Mouse (Mus musculus) cerebellum, adult 2 months (tissue): Measurements from ENCODE around the gene Samd4. TPM values are rescaled to one million over a fixed set of nuclear protein-coding genes. Genes with fewer than 3 reads are reported as not detected.

Source experiments
- DNase-seq, 2 experiments: peaks; one replicate each; pipeline ENCODE4 v3.0.0; 2021
- H3K27ac ChIP-seq: fragments of 200-500 bp; 2 replicates; pipeline ENCODE4 v1.5.1; 2012; ENCODE audit warnings: low read length, control low read depth, inconsistent platforms; ENCODE audit not compliant: insufficient read depth
- H3K27me3 ChIP-seq: fragments of 200-500 bp; 2 replicates; pipeline ENCODE4 v1.6.1; 2012; ENCODE audit warnings: inconsistent platforms, mild to moderate bottlenecking, low read length, moderate library complexity; ENCODE audit not compliant: control insufficient read depth, insufficient read depth
- H3K4me1 ChIP-seq: fragments of 200-500 bp; 2 replicates; pipeline ENCODE4 v1.6.1; 2011; ENCODE audit warnings: low read length; ENCODE audit not compliant: control insufficient read depth, insufficient read depth
- H3K4me3 ChIP-seq: fragments of 200-500 bp; replicated peaks from 2 replicates; pipeline ENCODE3; 2011; ENCODE audit warnings: mild to moderate bottlenecking, low read depth, low read length, control low read depth; ENCODE audit not compliant: insufficient read depth
- CTCF ChIP-seq: fragments of 200-500 bp; IDR thresholded peaks from 2 replicates; pipeline ENCODE4 v1.5.1; 2011; ENCODE audit warnings: low read depth, mild to moderate bottlenecking, control low read depth, low read length, moderate library complexity, borderline replicate concordance; ENCODE audit not compliant: insufficient read depth
- POLR2A ChIP-seq: fragments of 200-500 bp; IDR thresholded peaks from 2 replicates; pipeline ENCODE4 v1.6.1; 2011; ENCODE audit warnings: low read length, control low read depth, borderline replicate concordance; ENCODE audit not compliant: insufficient read depth
- WGBS: fragments of 180-500 bp; shearing (Covaris S2); methylation state at CpG from one replicate; pipeline ENCODE4 v1.1.7; 2018; 5-methylcytosine and 5-hydroxymethylcytosine counted together
- polyA plus RNA-seq: library from polyadenylated mRNA; depleted of rRNA; stranded (reverse); fragments of >200 nt; gene quantifications from 2 replicates; pipeline ENCODE4 v1.2.3, GENCODE M21; 2012

Gene Samd4
- polyA plus RNA-seq, 1 experiment: 23.8 TPM

GRCm38 (mm10) chr14:46880935-46881334, 1.7 kb upstream of the Samd4 start:
- WGBS: 15% methylated on average over 10 of the region's 10 CpGs
- DNase-seq: peak; percentile 54 to 65
- Histone ChIP-seq H3K27ac (no peak overlapping the region), H3K27me3 (no peaks in the 10 kb centered on the region), H3K4me1 (no peaks in the 10 kb centered on the region), H3K4me3 (no peak overlapping the region)
- peak; percentile 93 for TF ChIP-seq CTCF
- no peak for TF ChIP-seq POLR2A

- H3K4me3 ChIP-seq: peak overlapping the region; percentile 56
- WGBS: 16% methylated on average over 40 of the region's 40 CpGs
- no peak overlapping the region; the same call in 1 of the 2 replicates for H3K27ac ChIP-seq
- TF ChIP-seq POLR2A (no peak), CTCF (no peak)
- no peaks in the 10 kb centered on the region for H3K27me3 ChIP-seq
- peak; percentile 50 to 70 for DNase-seq
- H3K4me1 ChIP-seq: no peaks in the 10 kb centered on the region
These were observed 848 bp upstream of the Samd4 start for GRCm38 (mm10) chr14:46881581-46882430.

GRCm38 (mm10) chr14:46883068-46883870, 615 bp downstream of the Samd4 start:
- WGBS: under 1% methylated on average over 69 of the region's 70 CpGs
- Histone ChIP-seq H3K4me3 (peak overlapping the region; percentile 56), H3K4me1 (no peaks in the 10 kb centered on the region), H3K27me3 (no peaks in the 10 kb centered on the region), H3K27ac (peak overlapping the region; percentile 20; the same call in 1 of the 2 replicates)
- DNase-seq: peak; percentile 68 to 72
- no peak for TF ChIP-seq CTCF
- no peak for TF ChIP-seq POLR2A

- Histone ChIP-seq H3K4me1 (no peaks in the 10 kb centered on the region), H3K27me3 (no peaks in the 10 kb centered on the region), H3K27ac (no peak overlapping the region), H3K4me3 (peak overlapping the region; percentile 56)
- TF ChIP-seq POLR2A (no peak), CTCF (no peak)
- under 1% methylated on average over 29 of the region's 29 CpGs for WGBS
- DNase-seq: peak; percentile 58 to 73
These were observed 1.3 kb downstream of the Samd4 start for GRCm38 (mm10) chr14:46883871-46884441.

GRCm38 (mm10) chr14:46884701-46885428, 2.2 kb downstream of the Samd4 start:
- H3K27ac ChIP-seq: 0 out of 2 replicates have a peak overlapping the region, but pooled peaks have one; percentile 4
- H3K27me3 ChIP-seq: no peaks in the 10 kb centered on the region
- whole genome bisulfite sequencing: under 1% methylated on average over 47 of the region's 52 CpGs
- TF ChIP-seq CTCF (no peak), POLR2A (0 out of 2 replicates have a peak, but pooled peaks have one; percentile 20)
- H3K4me1 ChIP-seq: no peaks in the 10 kb centered on the region
- peak overlapping the region; percentile 56 for H3K4me3 ChIP-seq
- peak; percentile 67 to 71 for DNase-seq

- no peak overlapping the region for H3K27ac ChIP-seq
These were observed 2.7 kb downstream of the Samd4 start for GRCm38 (mm10) chr14:46885429-46885755.

GRCm38 (mm10) chr14:46885891-46886301, 3.2 kb downstream of the Samd4 start:
- no peak overlapping the region for H3K27ac ChIP-seq
- H3K4me3 ChIP-seq: no peak overlapping the region
- H3K27me3 ChIP-seq: no peaks in the 10 kb centered on the region
- no peaks in the 10 kb centered on the region for H3K4me1 ChIP-seq
- WGBS: 62% methylated on average over 5 of the region's 5 CpGs
- TF ChIP-seq CTCF: no peak
- no peak for TF ChIP-seq POLR2A
- DNase-seq: peak; percentile 12 to 30

More at GRCm38 (mm10) chr14:46885429-46885755, 2.7 kb downstream of the Samd4 start:
- Histone ChIP-seq H3K4me3 (peak overlapping the region; percentile 56), H3K27me3 (no peaks in the 10 kb centered on the region), H3K4me1 (no peaks in the 10 kb centered on the region)
- 15% methylated on average over 7 of the region's 7 CpGs for WGBS
- DNase-seq: peak in 1 of 2 experiments; percentile 16
- TF ChIP-seq CTCF (no peak), POLR2A (no peak)
